Mouse (Mus musculus): ENCODE measurements around the gene Crybg2.

DNA sequence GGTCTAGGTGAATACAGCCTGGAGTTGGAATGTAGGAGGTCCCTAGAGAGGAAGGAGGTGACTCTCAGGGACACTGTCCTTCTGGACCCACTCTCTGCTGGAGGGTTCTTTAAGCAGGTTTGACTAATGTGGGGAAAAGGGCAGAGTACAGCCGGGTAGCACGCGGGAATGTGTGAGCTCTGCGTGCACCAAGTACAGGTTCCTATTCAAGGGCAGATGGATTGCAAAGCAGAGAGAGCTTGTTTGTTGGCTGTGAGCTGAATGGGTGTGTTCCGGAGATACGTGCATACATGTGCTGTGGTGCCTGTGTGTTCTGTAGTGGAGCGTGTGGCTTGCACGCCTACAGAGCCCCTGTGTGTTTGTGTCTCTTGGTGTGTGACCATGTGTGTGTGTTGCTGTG, 6.8 kb downstream of the Crybg2 start:
- TF ChIP-seq MAX (IDR thresholded peaks at IDR 0.05), result no peak
- no peak for TF ChIP-seq CTCF (IDR thresholded peaks at IDR 0.05; ENCODE audit: control insufficient read depth, insufficient read depth, insufficient read length)
- TF ChIP-seq USF1 (IDR thresholded peaks at IDR 0.05; ENCODE audit: low read depth), result no peak
